Mouse (Mus musculus): ENCODE measurements around the gene 4930453N24Rik.
A peak's percentile ranks its signal among the peaks of the same experiment; 100 is the strongest.

The 4930453N24Rik gene

DNA sequence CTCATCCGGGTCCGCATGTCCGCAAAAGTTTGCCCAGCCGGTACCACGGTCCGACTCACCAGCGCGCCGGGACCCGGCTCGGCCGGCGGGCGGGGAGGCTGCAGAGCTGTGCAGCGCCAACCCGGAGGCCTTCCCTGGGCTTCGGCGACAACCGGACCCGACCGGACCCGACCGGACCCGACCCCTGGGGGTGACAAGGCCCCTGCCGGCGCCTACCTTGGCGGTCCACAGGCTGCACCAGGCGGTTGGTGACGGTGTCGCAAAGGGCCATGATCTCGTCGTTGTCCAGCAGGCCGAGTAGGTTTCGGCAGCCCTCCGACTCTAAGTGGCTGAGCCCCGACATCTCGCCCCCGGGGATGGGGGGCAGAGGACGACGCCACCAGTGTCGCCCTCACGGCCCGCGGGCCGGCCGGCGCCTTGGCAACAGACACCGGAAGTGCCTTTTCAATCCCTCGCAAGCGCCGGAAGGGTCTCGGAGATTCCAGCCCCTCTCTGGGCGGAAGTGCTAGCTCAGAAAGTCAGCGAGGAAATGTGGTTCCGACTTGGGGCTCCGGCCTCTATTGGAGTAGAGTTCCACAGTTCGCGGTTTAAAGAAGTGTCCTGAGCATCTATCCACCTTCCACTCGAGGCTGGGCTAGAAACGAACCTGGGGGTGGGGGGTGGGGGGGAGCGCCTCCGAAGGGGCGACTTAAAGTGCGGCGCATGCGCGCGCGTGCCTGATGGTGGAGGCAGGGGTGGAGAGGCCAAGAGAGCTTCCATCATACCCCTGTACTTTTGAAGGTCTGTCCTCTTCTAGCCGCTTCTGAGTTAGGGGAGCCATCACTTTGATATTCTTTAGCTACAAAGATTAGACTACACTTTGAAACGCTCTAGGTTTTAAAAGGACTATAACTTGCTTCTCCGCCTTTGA, at the start of gene 4930453N24Rik:
Gene 4930453N24Rik, minus strand, starts transcription at position 641 of the 910 bp plus-strand sequence.
- DNase-seq (ENCODE audit: low spot score in 2 of 2): peak; percentile 79 to 89

DNA sequence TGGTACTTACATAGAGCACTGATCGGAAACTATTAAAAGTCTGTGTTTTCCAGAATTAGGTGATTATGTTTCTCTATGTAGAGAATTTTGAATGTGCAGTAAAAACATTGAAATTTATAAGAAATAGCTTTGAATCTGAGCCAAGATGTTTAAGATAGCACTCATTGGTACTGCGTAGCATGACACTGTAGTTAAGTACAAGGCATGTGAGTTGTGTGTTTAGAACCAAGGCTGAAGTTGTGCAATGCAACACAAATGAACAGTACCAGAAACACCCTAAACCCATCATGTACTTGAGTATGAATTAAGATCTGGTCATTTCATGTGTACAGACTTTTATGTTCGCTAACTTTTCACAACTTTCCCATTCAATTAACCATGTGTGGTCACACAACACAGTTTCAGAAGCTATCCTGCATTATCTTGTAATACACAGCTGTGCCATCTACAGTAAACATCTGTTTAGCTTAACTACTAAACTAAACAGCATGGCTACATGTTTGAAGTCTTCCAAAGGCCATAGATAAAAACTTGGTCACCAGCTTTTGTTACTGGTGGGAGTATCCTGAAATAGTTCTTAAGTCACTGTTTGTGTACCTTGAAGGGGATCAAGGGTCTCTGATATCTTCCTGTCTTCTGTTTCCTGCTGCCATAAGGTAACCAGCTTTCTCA, 46.3 kb upstream of the 4930453N24Rik start:
- DNase-seq (ENCODE audit: low spot score in 2 of 2): no peak

DNA sequence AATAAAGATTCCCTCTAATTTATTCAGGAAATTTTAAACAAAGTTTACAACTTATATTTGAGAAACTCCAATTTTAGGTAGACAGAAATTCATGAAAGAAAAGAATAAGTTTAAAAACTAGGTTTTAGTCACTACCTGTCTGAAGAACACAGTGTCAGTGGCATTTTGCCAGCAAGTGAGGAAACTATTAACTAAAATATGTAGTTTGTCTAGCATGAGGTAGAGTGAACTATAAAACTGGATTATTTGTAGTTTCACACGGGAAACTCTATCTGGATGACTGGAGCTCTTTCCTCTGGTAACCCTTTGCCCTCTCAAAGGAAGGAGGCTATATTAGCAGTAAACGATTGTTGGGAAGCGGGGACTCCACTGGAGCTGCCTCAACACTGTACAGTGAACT, 32.1 kb upstream of the 4930453N24Rik start:
- no peak for DNase-seq (ENCODE audit: low spot score in 2 of 2)

DNA sequence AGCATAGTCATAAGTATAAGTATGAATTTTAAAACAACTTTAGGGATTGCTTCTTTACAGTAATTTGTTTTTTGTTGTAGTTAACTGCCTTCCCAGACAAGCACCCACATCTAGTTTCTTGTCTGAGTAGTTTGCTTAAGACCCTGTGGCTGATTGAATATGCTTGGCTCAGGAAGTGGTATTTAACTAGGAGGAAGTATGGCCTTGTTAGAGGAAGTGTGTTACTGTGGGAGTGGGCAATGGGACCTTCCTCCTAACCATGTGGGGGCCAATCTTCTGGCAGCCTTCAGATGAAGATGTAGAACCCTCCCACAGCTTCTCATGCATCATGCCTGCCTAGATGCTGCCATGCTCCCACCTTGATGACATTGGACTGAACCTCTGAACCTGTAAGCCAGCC, 30.7 kb upstream of the 4930453N24Rik start:
- no peak for DNase-seq (ENCODE audit: low spot score in 2 of 2)

DNA sequence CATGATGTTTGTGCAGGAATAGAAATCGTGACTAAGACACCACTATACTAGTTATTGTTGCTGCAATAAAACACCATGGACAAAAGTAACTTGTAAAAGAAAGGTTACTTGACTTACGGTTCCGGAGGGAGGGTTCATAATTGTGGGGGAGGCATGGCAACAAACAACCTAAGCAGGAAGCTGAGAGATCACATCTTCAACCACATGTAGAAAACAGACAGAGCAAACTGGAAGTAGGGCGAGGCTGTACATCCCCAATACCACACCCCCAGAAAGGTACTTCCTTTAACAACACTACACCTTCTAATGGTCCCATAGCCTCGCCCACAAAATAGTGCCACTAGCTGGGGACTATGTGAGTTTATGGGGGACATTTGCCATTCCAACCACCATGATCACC, 29.4 kb upstream of the 4930453N24Rik start:
- no peak for DNase-seq (ENCODE audit: low spot score in 2 of 2)

DNA sequence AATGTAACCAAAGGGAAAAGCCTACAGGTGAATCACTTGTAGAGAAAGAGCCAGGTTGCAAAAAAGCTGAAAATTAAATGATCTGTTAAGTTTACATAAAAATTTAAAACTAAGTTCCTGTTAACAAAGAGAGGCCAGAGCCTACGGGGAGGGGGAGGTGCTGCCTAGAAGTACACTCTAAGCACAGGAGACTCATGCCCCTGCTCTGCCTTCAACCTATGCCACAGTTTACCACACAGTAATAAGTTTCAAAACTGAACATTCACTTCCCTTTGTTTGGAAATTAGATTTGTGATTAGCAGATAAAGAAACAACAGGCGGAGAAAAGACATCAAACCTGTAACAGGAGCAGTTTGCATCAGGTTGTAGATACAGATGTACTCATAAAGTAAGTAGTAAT, 23.8 kb upstream of the 4930453N24Rik start:
- DNase-seq (ENCODE audit: low spot score in 2 of 2): no peak

DNA sequence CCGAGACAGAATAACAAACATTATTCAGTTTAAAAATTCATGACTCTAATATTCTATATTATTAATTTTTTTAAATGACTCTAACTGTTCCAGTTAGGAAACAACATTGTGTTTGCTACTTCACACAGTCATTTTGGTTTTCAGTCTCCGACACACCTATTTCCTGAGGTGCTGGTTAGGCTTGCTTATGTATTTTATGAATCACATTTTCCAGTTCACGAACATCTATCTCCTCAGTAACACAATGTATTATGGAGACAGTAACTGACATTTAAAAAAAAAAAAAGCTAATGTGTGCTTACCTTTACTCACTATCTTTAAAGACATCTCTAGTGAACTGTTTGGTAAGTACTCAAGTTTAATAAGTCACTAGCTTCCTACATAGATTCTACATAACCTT, 18.7 kb upstream of the 4930453N24Rik start:
- no peak for DNase-seq (ENCODE audit: low spot score in 2 of 2)

DNA sequence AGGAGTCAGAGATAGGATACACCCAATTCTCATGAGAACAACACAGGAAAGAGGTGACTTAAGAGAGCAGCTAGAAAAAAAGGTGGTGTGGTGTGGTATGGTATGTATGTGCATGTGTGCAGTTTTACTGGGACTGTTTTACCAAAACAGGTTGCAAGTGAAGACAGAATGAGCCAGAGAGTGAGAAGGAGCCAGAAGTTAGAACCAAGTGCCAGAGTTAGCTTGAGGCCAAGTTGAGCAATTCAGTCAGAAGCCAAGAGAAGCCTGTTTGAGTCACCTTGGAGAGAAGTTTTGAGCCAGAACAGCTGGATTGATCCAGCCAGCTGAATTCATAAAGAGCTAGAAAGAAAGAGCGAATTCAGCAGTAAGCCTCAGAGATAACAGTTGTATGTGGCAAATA, 4.6 kb upstream of the 4930453N24Rik start:
- no peak for DNase-seq (ENCODE audit: low spot score in 2 of 2)

DNA sequence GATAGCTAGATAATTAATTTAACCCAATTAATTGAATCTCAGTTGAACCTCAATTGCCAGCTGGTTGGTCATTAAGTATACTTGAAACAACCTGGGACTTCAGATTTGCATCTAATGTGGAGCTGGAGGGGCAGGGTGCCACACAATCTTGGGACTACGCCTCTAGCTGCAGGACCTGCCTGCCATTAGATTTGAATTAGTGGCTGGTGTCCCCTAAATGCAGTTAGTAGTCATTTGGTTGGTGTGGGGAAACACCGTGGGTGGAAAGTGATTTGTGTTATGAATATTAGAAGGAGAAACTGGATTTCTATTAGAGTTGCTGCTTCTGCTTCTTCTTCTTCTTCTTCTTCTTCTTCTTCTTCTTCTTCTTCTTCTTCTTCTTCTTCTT, 464 bp upstream of the 4930453N24Rik start:
- no peak for DNase-seq (ENCODE audit: low spot score in 2 of 2)

DNA sequence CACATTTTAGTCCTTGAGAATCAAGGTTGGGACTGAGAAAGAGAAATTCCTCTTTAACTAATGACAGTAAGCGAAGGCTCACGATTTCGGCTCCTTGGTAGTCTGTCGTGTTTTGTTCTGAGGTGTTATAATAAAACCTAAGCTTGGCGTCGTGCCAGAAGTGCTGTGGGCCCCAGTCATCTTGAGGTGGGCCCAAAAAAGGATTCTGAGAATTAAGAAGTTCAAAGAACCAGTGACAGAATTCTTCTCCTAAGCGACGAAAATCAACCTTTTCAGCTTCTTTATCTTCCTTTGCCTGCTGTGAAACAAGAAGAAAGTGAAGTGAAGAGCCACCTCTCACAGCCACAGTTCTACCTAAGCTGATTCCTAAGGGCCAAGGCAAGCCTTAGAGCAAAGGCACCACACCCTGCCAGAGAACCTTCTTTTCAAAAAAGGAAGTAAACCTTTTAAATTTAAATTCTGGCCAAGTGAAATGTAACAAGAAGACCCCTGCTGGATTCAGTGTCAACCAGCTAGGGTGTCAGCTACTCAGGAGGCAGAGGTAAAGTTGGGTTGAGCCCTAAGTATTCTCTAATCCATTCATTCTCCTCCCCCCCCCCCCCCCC, 4.2 kb downstream of the 4930453N24Rik start:
- no peak for DNase-seq (ENCODE audit: low spot score in 2 of 2)

DNA sequence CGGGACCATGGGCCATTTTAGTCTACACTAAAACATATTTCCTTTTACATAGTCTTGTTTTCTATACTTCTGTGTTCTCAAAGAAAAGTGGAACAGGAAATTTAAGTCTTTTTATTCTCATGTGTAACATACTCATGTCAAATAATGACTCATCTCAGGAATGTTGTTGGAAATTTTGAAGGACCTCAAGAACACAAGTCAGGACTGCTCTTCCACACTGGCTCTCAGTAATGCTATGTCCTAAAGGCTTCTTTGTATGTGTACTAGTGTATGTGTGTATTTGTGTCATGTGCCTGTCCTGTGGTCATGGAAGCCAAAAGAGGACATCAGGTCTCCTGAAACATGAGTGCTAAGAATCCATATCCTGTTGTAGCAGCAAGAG, 11.7 kb downstream of the 4930453N24Rik start:
- no peak for DNase-seq (ENCODE audit: low spot score in 2 of 2)

DNA sequence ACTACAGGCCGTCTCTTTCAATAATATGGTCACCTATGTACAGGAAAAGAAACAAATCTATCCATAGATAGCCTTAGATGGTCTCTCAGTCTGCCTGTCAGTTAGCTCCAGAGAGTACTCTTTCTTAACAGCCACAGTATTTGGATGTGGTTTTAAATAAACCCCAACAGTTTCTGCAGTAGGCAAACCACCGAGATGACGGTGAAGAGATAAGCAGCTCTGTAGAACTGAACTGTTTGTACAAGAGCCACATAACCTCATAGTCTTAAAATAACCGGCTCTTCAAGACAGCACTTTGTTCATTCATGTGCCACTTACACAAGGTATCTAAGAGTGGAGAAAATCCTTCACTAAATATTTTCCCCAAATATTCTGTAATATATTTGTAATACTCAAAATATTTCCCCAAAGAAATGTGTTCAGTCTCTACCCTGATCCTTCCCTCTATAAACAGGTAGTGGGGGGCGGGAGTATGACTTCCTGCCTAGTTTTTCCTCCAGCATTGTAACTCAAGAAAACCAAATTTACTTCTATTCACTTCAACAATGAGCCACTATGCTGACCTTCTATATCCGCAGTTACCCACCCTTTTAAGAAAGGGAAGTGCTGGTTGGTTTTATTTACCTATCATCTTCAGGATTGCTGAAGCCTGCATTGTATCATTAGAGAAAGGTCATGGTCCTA, 12.3 kb downstream of the 4930453N24Rik start:
- no peak for DNase-seq (ENCODE audit: low spot score in 2 of 2)

DNA sequence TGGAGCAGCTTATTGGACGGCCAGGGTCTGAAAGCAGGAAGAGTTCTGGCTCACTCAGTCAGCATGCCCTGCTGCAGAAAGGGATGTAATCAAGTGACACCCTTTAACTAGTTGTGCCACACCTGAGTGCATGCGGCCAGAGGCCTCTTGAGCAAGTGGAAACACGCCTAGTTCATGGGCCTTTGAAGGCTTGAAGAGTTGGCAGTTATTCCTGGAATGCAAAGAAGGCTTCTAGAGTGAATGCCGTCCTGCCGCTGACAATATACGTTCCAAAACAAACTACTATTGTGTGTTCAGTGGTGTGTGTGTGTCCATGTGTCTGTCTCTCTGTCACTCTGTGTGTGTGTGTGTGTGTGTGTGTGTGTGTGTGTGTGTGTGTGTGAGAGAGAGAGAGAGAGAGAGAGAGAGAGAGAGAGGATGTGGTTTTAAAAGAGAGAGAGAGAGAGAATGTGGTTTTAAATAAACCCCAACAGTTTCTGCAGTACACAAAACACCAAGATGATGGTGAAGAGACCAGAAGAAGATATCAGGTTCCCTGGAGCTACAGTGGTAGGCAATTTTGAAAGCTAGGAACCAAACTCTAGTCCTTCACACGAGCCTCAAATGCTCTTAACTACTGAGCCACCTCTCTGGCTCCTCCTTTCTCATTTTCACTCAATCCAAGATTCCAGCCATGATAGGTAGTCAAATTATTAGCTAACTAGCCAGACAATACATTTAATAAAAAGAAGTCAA, 13.1 kb downstream of the 4930453N24Rik start:
- DNase-seq (ENCODE audit: low spot score in 2 of 2): no peak

DNA sequence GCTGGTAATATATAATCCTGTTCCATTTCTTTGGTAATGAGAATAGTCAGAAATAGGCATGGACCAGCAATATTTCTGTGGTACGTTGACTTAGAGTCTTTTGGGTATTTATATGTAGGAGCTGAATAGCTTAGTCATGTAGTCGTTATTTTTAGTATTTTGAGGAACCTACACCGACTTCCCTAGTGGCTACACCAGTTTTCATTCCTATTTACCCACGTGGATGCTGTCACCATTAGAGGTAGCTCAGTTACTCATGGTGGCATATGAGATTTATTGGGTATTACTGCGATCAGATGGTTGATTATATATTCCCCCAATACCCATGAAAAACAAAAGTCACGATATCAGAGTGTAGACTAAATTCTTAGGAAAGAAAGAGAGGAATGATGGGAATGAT, 14.6 kb downstream of the 4930453N24Rik start:
- DNase-seq (ENCODE audit: low spot score in 2 of 2): no peak

DNA sequence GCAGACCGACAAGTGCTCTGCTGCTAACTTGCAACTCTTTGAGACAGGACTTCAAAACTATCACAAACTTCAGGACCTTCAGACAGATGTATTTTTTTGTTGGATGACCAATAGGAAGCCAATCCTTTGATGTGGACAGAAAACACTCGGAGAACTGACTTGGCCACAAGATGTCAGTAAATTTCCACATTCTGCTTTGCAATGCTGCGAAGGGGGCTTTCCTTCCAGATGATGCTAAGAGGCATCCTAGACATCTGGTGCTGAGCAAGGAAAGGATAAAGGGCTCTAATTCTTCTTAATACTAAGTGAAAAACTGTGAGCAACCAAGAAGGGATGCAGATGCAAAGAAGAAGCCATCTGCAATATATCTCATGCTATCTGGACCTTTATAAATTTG, 16.2 kb downstream of the 4930453N24Rik start:
- no peak for DNase-seq (ENCODE audit: low spot score in 2 of 2)

DNA sequence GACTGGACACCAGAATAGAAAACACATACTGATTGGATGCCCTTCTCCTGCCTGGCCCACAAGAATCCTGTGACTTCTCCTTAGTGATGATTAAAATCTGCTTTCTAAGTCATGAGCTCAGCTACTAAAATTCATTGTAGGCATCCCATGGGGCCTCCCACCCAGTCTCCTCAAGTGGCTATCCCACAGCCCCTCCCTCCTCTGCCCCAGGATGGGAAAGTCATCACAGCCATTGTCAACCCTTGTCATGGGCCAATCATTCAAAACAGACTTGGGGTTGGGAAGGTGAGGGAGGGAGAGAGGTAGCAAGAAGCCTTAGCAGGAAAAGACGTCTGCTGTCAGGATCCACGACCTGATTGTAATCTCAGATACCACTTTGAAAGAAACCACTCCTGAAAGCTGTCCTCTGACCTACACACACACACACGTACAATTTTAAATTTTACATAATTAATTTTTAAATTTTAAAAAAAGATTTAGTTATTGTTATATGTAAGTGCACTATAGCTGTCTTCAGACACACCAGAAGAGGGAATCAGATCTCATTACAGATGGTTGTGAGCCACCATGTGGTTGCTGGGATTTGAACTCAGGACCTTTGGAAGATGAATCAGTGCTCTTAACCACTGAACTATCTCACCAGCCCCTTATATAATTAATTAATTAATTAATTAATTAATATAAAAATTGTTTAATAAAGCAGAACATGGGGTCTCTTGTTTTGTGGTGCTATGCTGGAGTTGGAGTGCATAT, 16.8 kb downstream of the 4930453N24Rik start:
- DNase-seq (ENCODE audit: low spot score in 2 of 2): no peak

DNA sequence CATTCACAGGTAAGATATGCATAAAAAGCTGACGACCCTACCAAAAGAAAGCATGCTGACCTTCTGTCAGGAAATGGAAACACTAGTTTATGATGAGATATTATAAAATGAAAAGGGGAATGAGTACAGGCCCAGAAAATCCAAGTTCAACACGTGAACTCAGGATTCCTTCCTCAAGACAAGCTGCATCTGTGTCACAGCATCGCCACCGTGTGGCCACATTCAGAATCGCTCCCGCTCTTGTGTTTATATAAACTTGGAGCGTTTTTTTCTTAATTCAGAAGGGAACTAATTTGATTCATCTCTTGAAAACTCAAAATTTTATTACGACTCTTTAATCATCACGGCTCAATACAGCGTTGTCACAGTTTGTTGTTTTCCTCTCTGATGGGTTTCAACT, 22.7 kb downstream of the 4930453N24Rik start:
- DNase-seq (ENCODE audit: low spot score in 2 of 2): peak; percentile 40 to 79

DNA sequence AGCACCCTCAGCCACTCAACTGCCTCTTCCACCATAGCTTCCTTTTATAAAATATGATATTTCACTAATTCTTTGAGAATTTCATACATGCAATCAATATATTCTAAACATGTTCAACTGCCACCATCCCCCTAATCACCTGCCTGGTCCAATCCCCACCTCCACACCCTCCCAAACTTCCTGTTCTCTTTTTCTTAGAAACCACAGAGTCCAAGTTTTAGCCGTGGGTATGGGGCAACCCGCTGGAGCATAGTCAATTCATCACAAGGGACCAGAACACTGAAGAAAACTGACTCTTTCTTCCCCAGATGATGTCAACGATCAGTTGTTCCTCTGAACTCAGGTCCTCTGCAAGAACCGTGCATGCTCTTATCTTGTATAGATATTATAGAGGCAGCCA, 25.9 kb downstream of the 4930453N24Rik start:
- no peak for DNase-seq (ENCODE audit: low spot score in 2 of 2)

DNA sequence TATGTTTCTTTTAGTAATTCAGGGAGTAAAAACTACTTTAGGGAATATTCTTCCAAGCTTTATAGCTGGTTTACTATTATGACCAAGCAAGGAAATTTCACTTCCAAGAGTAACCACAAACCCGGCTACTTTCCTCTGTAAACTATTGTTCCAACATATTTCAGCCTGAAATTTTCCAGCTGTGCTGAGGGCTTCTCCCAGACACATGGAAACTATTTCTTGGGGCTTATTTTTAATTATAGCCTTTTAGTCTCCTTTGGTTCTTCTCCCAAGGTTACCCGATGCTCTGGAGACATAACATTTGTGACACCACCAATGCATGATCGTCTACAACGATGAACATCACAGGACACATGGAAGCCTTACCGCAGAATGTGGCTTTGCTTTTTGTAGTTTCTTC, 33.7 kb downstream of the 4930453N24Rik start:
- DNase-seq (ENCODE audit: low spot score in 2 of 2): no peak

DNA sequence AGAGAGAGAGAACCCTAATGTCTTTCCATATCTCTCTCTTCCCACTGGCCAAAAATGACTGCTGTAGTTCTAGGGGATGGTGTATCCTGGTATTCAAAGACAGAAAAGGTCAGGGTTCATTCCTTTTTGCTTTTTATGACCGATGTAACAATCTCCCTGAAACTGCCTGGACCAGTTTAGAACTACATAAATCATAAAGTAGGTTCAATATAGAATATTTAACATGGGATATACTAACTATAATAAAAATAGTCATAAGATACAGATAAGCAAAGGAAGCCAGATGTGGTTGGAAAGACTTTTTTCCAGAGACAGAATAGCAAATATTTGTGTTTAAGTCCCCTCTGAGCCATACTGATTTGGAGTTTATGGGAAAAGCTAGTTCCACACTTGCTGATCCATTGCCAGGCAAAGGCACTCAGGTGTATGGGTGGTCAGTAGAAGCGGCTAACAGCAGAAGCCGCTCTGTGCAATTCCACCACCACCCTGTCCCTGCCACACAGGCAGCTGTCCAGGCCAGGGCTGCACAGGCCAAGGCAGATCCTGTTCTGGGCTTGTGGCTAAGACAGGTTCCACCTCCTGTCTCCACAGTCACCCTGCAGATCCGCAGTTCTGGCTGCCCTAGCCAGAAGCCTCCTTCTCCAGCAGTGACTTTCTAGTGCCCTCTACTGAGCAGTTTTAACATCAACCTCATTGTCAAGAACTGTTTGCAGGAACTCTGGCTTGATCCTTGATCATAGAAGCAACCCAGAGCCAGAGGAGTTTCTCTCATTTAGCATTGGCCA, 47.5 kb downstream of the 4930453N24Rik start:
- no peak for DNase-seq (ENCODE audit: low spot score in 2 of 2)

Data from spleen, postnatal 4 days (tissue).